Mouse (Mus musculus) left cerebral cortex, postnatal 36 days (tissue): Measurements from ENCODE around the gene Gm17334. TPM values are rescaled to one million over a fixed set of nuclear protein-coding genes. Genes with fewer than 3 reads are reported as not detected.

Experiments
- DNase-seq, 2 experiments: peaks; one replicate each; pipeline ENCODE4 v3.0.0; 2021 to 2022; ENCODE audit warnings: low spot score in 2 of 2, mixed read lengths in 1 of 2
- intact Hi-C: fragments of 180-260 bp; cut with DNase I; formaldehyde crosslinking; loops from one replicate; pipeline ENCODE4 v1.15.1; 2025
- total RNA-seq, 2 experiments: library from RNA; stranded (reverse); gene quantifications; 2 replicates each; pipeline ENCODE4 v1.2.3; 2021

The Gm17334 gene
- total RNA-seq: 1 to 10 TPM in 1 of 2 experiments, under 1 TPM in 1; 0.96 to 1.2 TPM

- DNase-seq: no peak
- intact Hi-C loops: no loop called here
Measured at GRCm38 (mm10) chr11:53773087-53773486, at the start of gene Gm17334. TSS of gene Gm17334 (minus strand) at chr11:53773187.

DNA sequence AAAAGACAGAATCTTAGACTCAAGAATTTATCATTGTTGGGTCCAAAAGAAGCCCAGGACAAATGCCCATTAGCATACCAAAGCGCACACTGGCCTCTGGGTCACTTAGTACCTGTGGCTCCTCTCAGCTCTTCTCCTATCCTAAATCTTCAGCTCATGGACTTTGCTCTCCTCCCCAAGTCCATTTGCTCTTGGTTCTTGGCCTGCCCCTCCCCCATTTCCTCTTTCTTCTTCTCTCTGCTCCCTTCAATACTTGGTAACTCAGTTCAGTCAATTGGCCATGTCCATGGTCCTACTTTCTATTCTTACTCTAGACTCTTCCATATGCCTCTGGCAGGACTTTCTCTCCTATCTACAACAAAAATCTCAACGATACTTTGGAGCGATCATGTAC lies 49.0 kb upstream of the Gm17334 start:
- intact Hi-C loops: no loop called here
- DNase-seq: no peak

DNA sequence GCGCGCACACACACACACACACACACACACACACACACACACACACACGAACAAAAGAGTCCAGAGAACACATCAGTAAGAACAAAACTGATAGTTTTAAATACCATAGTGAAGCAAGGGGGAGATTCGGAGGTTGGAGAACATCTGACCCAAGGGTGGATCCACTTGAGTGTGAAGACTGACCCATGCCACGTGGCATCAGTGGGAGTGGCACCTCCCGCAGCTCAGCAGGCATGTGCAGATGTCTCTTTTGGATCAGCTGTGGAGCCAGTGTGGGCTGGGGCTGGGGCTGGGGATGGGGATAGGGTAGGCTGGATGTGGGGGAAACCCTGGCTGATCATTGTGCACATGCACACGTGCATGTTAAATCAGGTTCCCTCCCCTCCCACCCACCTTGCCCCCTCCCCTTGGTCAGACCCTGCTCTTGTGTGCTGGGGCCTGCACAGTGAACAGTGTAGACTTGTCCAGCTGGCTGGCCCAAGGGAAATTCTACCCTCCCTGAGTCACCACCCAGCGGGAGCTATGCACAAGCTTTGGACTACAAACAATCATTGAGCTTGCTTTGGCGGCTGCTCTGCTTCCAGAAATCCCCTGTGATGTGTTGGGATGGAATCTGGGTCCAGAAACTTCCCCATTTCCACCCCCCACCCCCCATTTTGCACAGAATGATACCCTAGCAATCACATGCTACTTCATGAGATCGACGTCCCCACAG lies 48.4 kb upstream of the Gm17334 start:
- intact Hi-C loops: no loop called here

GRCm38 (mm10) chr11:53820516-53821170 lies 47.7 kb upstream of the Gm17334 start:
- intact Hi-C loops: no loop called here
- DNase-seq: no peak

More for the DNA sequence above, 48.4 kb upstream of the Gm17334 start:
- DNase-seq: no peak

GRCm38 (mm10) chr11:53819511-53819910 lies 46.5 kb upstream of the Gm17334 start:
- DNase-seq: no peak
- intact Hi-C loops: no loop called here

DNA sequence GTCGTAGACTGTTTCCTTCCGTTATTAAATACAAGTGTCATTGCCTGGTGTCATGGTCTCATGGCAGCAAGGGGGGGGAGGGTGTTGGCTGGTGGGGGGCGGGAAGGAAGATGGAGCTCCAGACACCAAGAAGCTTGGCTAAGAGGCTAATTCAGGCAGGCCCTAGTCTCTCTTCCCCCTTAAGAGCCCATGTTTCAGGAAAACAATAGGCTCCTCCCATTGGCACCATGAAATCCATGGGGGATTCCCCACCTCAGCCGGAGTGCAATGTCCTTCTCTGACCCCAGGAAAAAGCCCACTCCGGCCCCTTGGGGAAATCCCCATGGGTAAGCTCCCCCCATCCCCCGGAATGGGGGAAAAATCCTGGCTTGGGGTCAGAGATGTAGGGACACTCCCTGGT lies 45.8 kb upstream of the Gm17334 start:
- intact Hi-C loops: no loop called here
- no peak for DNase-seq

- intact Hi-C loops: no loop called here
- no peak for DNase-seq
Measured at GRCm38 (mm10) chr11:53816841-53817375, 43.9 kb upstream of the Gm17334 start.

GRCm38 (mm10) chr11:53814810-53815209 lies 41.8 kb upstream of the Gm17334 start:
- intact Hi-C loops: no loop called here
- no peak for DNase-seq

DNA sequence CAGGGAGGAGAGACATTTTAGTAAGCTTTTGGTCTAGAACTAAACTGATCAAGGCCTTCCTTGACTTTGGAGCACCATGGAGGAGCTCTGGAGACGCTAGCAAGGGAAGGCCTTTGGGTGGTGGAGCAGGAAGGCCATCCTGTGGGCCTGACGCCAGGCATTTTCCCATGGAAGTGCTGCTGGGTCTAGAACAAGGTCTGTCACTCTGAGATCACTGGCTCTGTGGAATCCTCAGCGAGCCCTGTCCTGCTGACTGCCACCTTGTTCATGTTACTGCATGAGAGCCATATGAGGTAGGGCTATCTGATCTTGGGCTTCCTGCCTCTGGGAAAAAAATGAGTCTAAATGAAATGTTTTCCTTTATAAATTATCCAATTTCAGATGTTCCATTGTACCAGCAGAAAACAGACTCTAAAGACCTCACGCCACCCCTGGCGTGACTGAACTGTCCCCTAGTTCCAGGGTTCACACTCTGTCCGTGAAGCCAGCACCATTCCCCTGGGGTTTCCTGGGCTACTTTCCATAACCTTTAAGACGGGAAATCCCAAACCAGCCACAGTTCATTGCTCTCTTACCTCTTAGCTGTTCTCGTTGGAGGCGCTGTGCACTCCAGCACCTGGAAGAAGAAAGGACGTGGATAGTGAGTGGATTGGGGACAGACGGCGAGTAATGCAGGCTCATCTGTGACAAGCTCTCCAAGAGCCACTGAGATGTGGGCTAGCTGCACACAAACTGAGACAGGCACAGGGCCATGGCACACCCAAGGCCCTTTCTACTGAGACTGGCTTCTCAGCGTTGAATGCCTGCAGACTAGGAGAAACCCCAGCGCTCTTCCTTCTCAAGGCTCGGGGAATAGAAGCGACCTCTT lies 40.2 kb upstream of the Gm17334 start:
- no peak for DNase-seq
- intact Hi-C loops: no loop called here

GRCm38 (mm10) chr11:53811312-53811711 lies 38.3 kb upstream of the Gm17334 start:
- intact Hi-C loops: no loop called here

DNA sequence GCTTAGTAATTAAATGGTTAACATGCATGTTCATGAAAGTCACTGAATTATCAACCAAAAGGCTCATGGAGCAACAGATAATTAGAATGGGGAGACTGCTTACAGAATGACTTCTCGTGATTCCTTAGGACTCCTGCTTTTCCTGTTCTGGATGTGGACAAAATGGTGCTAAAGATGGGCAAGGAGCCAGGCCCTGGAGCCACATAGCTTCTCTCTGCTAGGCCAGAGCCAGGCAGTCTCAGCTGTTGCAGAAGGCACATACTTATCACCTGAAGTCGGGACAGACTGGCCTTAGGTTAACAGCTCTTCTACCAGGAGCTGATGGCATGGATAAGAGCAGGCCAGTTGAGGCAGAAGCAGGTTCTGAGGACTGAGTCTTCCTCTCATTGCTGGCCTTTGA lies 37.8 kb upstream of the Gm17334 start:
- DNase-seq: no peak
- intact Hi-C loops: no loop called here

More at GRCm38 (mm10) chr11:53811312-53811711, 38.3 kb upstream of the Gm17334 start:
- no peak for DNase-seq

GRCm38 (mm10) chr11:53810156-53810555 lies 37.2 kb upstream of the Gm17334 start:
- intact Hi-C loops: no loop called here
- DNase-seq: no peak

- intact Hi-C loops: no loop called here
Measured at GRCm38 (mm10) chr11:53809354-53809753, 36.4 kb upstream of the Gm17334 start.

GRCm38 (mm10) chr11:53805786-53806185 lies 32.8 kb upstream of the Gm17334 start:
- DNase-seq: no peak
- intact Hi-C loops: no loop called here

More at GRCm38 (mm10) chr11:53809354-53809753, 36.4 kb upstream of the Gm17334 start:
- DNase-seq: no peak

GRCm38 (mm10) chr11:53804569-53805344 lies 31.8 kb upstream of the Gm17334 start:
- no peak for DNase-seq
- intact Hi-C loops: no loop called here

DNA sequence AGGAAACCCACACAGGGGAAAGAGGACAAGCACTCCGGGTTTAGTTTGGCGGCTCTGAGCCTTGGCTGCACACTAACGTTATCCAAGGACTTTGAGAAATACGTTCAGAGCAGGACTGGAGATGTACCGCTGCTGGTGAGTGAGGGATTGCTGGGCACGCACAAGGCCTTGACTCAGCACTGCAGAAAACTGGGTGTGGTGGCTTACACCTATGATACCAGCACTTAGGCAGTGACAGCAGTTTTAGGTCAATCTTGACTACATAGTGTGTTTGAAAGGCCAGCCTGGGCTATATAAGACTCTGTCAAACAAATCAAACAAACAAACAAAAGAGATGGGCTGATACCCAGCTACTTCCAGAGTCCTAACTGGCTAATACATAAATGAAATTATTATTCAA lies 30.5 kb upstream of the Gm17334 start:
- no peak for DNase-seq
- intact Hi-C loops: no loop called here

- intact Hi-C loops: no loop called here
Measured at GRCm38 (mm10) chr11:53803093-53803492, 30.1 kb upstream of the Gm17334 start.

GRCm38 (mm10) chr11:53800975-53801374 lies 28.0 kb upstream of the Gm17334 start:
- no peak for DNase-seq
- intact Hi-C loops: no loop called here

More at GRCm38 (mm10) chr11:53803093-53803492, 30.1 kb upstream of the Gm17334 start:
- DNase-seq: no peak

- intact Hi-C loops: no loop called here
- DNase-seq: no peak
Measured at GRCm38 (mm10) chr11:53800036-53800435, 27.0 kb upstream of the Gm17334 start.
